ENCODE assay signal across 8 mouse cellular contexts in the genomic region with DNA sequence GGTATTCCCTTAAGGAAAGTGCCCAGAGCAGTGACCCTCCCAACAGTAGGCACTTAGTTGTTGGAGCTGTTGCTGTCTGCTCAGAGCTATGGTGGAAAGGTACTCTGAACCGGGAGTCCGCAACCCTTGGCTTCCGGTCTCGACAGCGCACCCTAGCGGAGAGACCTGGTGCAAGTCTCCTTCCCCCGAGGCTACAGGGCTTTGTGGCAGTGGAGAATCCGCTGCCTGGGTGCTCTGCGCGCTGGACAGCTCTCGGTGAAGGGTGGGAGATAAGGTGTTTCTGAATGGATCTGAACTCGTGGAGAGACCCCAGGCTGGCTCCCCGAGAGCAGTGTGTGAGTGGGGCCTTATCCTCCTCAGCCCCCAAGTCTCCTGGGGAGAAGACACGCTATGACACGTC. TPM values are rescaled to one million over a fixed set of nuclear protein-coding genes. Genes with fewer than 3 reads are reported as not detected.
A peak's percentile ranks its signal among the peaks of the same experiment; 100 is the strongest.
DNase-seq lines count a peak whose midpoint lies in the region; ATAC-seq lines count a peak whose summit lies in the region.

No protein-coding gene starts in this region.

- peaks cover 12% of the 10 kb centered on the region for H3K36me3 ChIP-seq in forebrain, embryonic 12.5 days (replicated peaks)
- H3K36me3 ChIP-seq in heart, embryonic 16.5 days (ENCODE audit: control insufficient read depth, insufficient read depth) = no peaks in the 10 kb centered on the region
- peaks cover 91% of the 10 kb centered on the region for H3K36me3 ChIP-seq in liver, embryonic 15.5 days (replicated peaks)
- no peaks in the 10 kb centered on the region; the same call in 1 of the 2 replicates for H3K36me3 ChIP-seq in neural tube, embryonic 11.5 days (ENCODE audit: control insufficient read depth, insufficient read depth, low read length)
- H3K36me3 ChIP-seq in stomach, embryonic 16.5 days (ENCODE audit: control insufficient read depth, insufficient read depth, low read length) = no peaks in the 10 kb centered on the region

- H3K9me3 ChIP-seq in forebrain, embryonic 12.5 days = no peaks in the 10 kb centered on the region
- H3K9me3 ChIP-seq in heart, embryonic 16.5 days (replicated peaks; ENCODE audit: control insufficient read depth, low read length) = no peaks in the 10 kb centered on the region
- no peaks in the 10 kb centered on the region for H3K9me3 ChIP-seq in liver, embryonic 15.5 days (replicated peaks)
- H3K9me3 ChIP-seq in neural tube, embryonic 11.5 days (ENCODE audit: control insufficient read depth, low read length) = no peaks in the 10 kb centered on the region
- H3K9me3 ChIP-seq in stomach, embryonic 16.5 days (replicated peaks; ENCODE audit: control insufficient read depth, low read length) = no peaks in the 10 kb centered on the region

- no peaks in the 10 kb centered on the region for H3K27me3 ChIP-seq in forebrain, embryonic 12.5 days
- H3K27me3 ChIP-seq in heart, embryonic 16.5 days (ENCODE audit: control insufficient read depth, insufficient read depth, low read length) = no peaks in the 10 kb centered on the region
- H3K27me3 ChIP-seq in liver, embryonic 15.5 days = no peaks in the 10 kb centered on the region
- no peaks in the 10 kb centered on the region for H3K27me3 ChIP-seq in neural tube, embryonic 11.5 days (ENCODE audit: control insufficient read depth, insufficient read depth, low read length)
- no peaks in the 10 kb centered on the region for H3K27me3 ChIP-seq in stomach, embryonic 16.5 days (ENCODE audit: control insufficient read depth, insufficient read depth, low read length)

- peak overlapping the region; percentile 42; the same call in 1 of the 2 replicates for H3K9ac ChIP-seq in forebrain, embryonic 12.5 days
- H3K9ac ChIP-seq in heart, embryonic 16.5 days (ENCODE audit: low read length) = peak overlapping the region; percentile 56
- peak overlapping the region; percentile 98 for H3K9ac ChIP-seq in liver, embryonic 15.5 days
- peak overlapping the region; percentile 27; the same call in 1 of the 2 replicates for H3K9ac ChIP-seq in neural tube, embryonic 11.5 days (ENCODE audit: low read length)
- H3K9ac ChIP-seq in stomach, embryonic 16.5 days (ENCODE audit: low read length) = peak overlapping the region; percentile 44; the same call in 1 of the 2 replicates

- peak; percentile 91 to 95 for DNase-seq in CD8-positive naive resting alpha-beta T cell, adult 2 months (ENCODE audit: low read depth in 2 of 2, low spot score in 2 of 2)
- DNase-seq in c-Kit-positive CD71-negative TER-119-negative erythroid progenitor cells, embryonic 14.5 days (ENCODE audit: low read depth) = peak; percentile 87
- DNase-seq in kidney, postnatal 14 days = peak; percentile 88
- peak; percentile 90 for DNase-seq in neural tube, embryonic 11.5 days (ENCODE audit: low spot score)

- ATAC-seq in forebrain, embryonic 12.5 days (ENCODE audit: low FRiP score) = peak; percentile 34; the same call in 1 of the 2 replicates
- ATAC-seq in heart, embryonic 16.5 days (replicated peaks; ENCODE audit: extremely low read depth, insufficient read depth, low FRiP score) = peak; percentile 24; the same call in 1 of the 2 replicates
- ATAC-seq in liver, embryonic 15.5 days (ENCODE audit: insufficient read depth) = peak; percentile 27
- peak; percentile 50 for ATAC-seq in neural tube, embryonic 11.5 days (ENCODE audit: insufficient read depth, low FRiP score, low TSS enrichment)
- ATAC-seq in stomach, embryonic 16.5 days (ENCODE audit: insufficient read depth, low FRiP score) = peak; percentile 6; the same call in 1 of the 2 replicates

- H3K4me3 ChIP-seq in forebrain, embryonic 12.5 days (replicated peaks) = peak overlapping the region; percentile 33
- H3K4me3 ChIP-seq in heart, embryonic 16.5 days (ENCODE audit: low read length) = peak overlapping the region; percentile 44
- peak overlapping the region; percentile 93 for H3K4me3 ChIP-seq in liver, embryonic 15.5 days (replicated peaks)
- peak overlapping the region; percentile 31 for H3K4me3 ChIP-seq in neural tube, embryonic 11.5 days (ENCODE audit: low read depth, low read length)
- H3K4me3 ChIP-seq in stomach, embryonic 16.5 days (replicated peaks; ENCODE audit: low read length) = peak overlapping the region; percentile 30

- 5% methylated on average over 15 of the region's 15 CpGs for WGBS in forebrain, embryonic 12.5 days
- WGBS in heart, embryonic 16.5 days = 5% methylated on average over 15 of the region's 15 CpGs
- 8% methylated on average over 15 of the region's 15 CpGs for WGBS in liver, embryonic 15.5 days (ENCODE audit: insufficient replicate concordance)
- WGBS in neural tube, embryonic 11.5 days = 4% methylated on average over 15 of the region's 15 CpGs
- WGBS in stomach, embryonic 16.5 days = 14% methylated on average over 15 of the region's 15 CpGs

- H3K4me2 ChIP-seq in forebrain, embryonic 12.5 days = peak overlapping the region; percentile 49
- peak overlapping the region; percentile 64 for H3K4me2 ChIP-seq in heart, embryonic 16.5 days (ENCODE audit: low read depth, low read length)
- peak overlapping the region; percentile 85 for H3K4me2 ChIP-seq in liver, embryonic 15.5 days
- H3K4me2 ChIP-seq in neural tube, embryonic 11.5 days (ENCODE audit: low read depth) = peak overlapping the region; percentile 53
- peak overlapping the region; percentile 39 for H3K4me2 ChIP-seq in stomach, embryonic 16.5 days (ENCODE audit: low read depth, low read length)

- H3K4me1 ChIP-seq in forebrain, embryonic 12.5 days = peaks cover 51% of the 10 kb centered on the region
- peaks cover 43% of the 10 kb centered on the region for H3K4me1 ChIP-seq in heart, embryonic 16.5 days (ENCODE audit: control insufficient read depth, insufficient read depth, low read length)
- H3K4me1 ChIP-seq in liver, embryonic 15.5 days (replicated peaks) = peaks cover 96% of the 10 kb centered on the region
- H3K4me1 ChIP-seq in neural tube, embryonic 11.5 days (ENCODE audit: control insufficient read depth, insufficient read depth, low read length) = peaks cover 14% of the 10 kb centered on the region
- peaks cover 41% of the 10 kb centered on the region for H3K4me1 ChIP-seq in stomach, embryonic 16.5 days (ENCODE audit: control insufficient read depth, insufficient read depth, low read length)

- peak overlapping the region; percentile 37; the same call in 1 of the 2 replicates for H3K27ac ChIP-seq in forebrain, embryonic 12.5 days
- H3K27ac ChIP-seq in heart, embryonic 16.5 days (ENCODE audit: low read length) = peak overlapping the region; percentile 71
- H3K27ac ChIP-seq in liver, embryonic 15.5 days (replicated peaks) = peak overlapping the region; percentile 99
- H3K27ac ChIP-seq in neural tube, embryonic 11.5 days (ENCODE audit: low read depth, low read length) = no peak overlapping the region
- H3K27ac ChIP-seq in stomach, embryonic 16.5 days (ENCODE audit: low read length) = peak overlapping the region; percentile 51; the same call in 1 of the 2 replicates

RNA-seq across cellular contexts. Expression of a gene that starts 7.8 kb away (rescaled TPM):
- polyA plus RNA-seq in forebrain, embryonic 12.5 days (2016; fragmentation: Nextera tagmentation; extraction: Ambion mirVana) = 13.4 and 14.6 TPM in 2 replicates
- polyA plus RNA-seq in heart, embryonic 16.5 days (2015; fragmentation: Nextera tagmentation; extraction: Ambion mirVana) = 8.6 and 11.0 TPM in 2 replicates
- 85.3 and 95.6 TPM in 2 replicates for polyA plus RNA-seq in liver, embryonic 15.5 days (2015; fragmentation: Nextera tagmentation; extraction: Ambion mirVana)
- 7.2 and 7.6 TPM in 2 replicates for polyA plus RNA-seq in neural tube, embryonic 11.5 days (2014; fragmentation: Nextera tagmentation; extraction: Ambion mirVana)
- polyA plus RNA-seq in stomach, embryonic 16.5 days (2015; fragmentation: Nextera tagmentation; extraction: Ambion mirVana) = 7.7 and 9.3 TPM in 2 replicates

RNA-seq across cellular contexts. Expression of a gene that starts 26.2 kb away (rescaled TPM):
- 5.9 and 6.4 TPM in 2 replicates for polyA plus RNA-seq in forebrain, embryonic 12.5 days (2016; fragmentation: Nextera tagmentation; extraction: Ambion mirVana)
- polyA plus RNA-seq in heart, embryonic 16.5 days (2015; fragmentation: Nextera tagmentation; extraction: Ambion mirVana) = 2.8 and 3.8 TPM in 2 replicates
- 2.5 and 3.0 TPM in 2 replicates for polyA plus RNA-seq in liver, embryonic 15.5 days (2015; fragmentation: Nextera tagmentation; extraction: Ambion mirVana)
- polyA plus RNA-seq in neural tube, embryonic 11.5 days (2014; fragmentation: Nextera tagmentation; extraction: Ambion mirVana) = 6.9 and 7.5 TPM in 2 replicates
- polyA plus RNA-seq in stomach, embryonic 16.5 days (2015; fragmentation: Nextera tagmentation; extraction: Ambion mirVana) = 7.0 and 7.1 TPM in 2 replicates

RNA-seq across cellular contexts. Expression of a gene that starts 36.7 kb away (rescaled TPM):
- 173 and 228 TPM in 2 replicates for polyA plus RNA-seq in forebrain, embryonic 12.5 days (2016; fragmentation: Nextera tagmentation; extraction: Ambion mirVana)
- polyA plus RNA-seq in heart, embryonic 16.5 days (2015; fragmentation: Nextera tagmentation; extraction: Ambion mirVana) = 218 and 262 TPM in 2 replicates
- 41.3 and 42.6 TPM in 2 replicates for polyA plus RNA-seq in liver, embryonic 15.5 days (2015; fragmentation: Nextera tagmentation; extraction: Ambion mirVana)
- polyA plus RNA-seq in neural tube, embryonic 11.5 days (2014; fragmentation: Nextera tagmentation; extraction: Ambion mirVana) = 440 and 470 TPM in 2 replicates
- 271 and 285 TPM in 2 replicates for polyA plus RNA-seq in stomach, embryonic 16.5 days (2015; fragmentation: Nextera tagmentation; extraction: Ambion mirVana)

Comparison
In these comparisons a context has a peak if more than half of its experiments do, and no peak if none do; other contexts are left out.
1. H3K4me3 ChIP-seq: peak in every context shown above with its lines; median percentile 93 in liver, embryonic 15.5 days; 44 in heart, embryonic 16.5 days; 33 in forebrain, embryonic 12.5 days; 31 in neural tube, embryonic 11.5 days; 30 in stomach, embryonic 16.5 days.
2. H3K9ac ChIP-seq: peak in every context shown above with its lines; median percentile 98 in liver, embryonic 15.5 days; 56 in heart, embryonic 16.5 days; 44 in stomach, embryonic 16.5 days; 42 in forebrain, embryonic 12.5 days; 27 in neural tube, embryonic 11.5 days.